Mouse (Mus musculus): ENCODE measurements at regions not wholly inside any gene's neighbourhood (a gene's known extent, or its start where the extent isn't known, plus 50 kb on each side); places are given as distances from the start of the nearest gene placed in this dataset.
A peak's percentile ranks its signal among the peaks of the same experiment; 100 is the strongest.

- intact Hi-C loops (cut with DNase I): no loop called here
- no peak overlapping the region for H3K4me3 ChIP-seq
- H3K27ac ChIP-seq: no peak overlapping the region
- DNase-seq (ENCODE audit: extremely low spot score in 1 of 2, low spot score in 2 of 2): no peak
- TF ChIP-seq CTCF (IDR thresholded peaks at IDR 0.05): no peak
These were observed 109.1 kb downstream of the Foxb1 start for GRCm38 (mm10) chr9:69651608-69652007.

- H3K27ac ChIP-seq: no peak overlapping the region
- TF ChIP-seq CTCF (IDR thresholded peaks at IDR 0.05): no peak
- H3K4me3 ChIP-seq: no peak overlapping the region
- intact Hi-C loops (cut with DNase I): loop anchor here (10.0 kb wide), 1 partner anchor 302 kb away; no protein-coding TSS in a partner anchor
- no peak for DNase-seq (ENCODE audit: extremely low spot score in 1 of 2, low spot score in 2 of 2)
These were observed 118.1 kb downstream of the Foxb1 start for GRCm38 (mm10) chr9:69642591-69642990.

DNA sequence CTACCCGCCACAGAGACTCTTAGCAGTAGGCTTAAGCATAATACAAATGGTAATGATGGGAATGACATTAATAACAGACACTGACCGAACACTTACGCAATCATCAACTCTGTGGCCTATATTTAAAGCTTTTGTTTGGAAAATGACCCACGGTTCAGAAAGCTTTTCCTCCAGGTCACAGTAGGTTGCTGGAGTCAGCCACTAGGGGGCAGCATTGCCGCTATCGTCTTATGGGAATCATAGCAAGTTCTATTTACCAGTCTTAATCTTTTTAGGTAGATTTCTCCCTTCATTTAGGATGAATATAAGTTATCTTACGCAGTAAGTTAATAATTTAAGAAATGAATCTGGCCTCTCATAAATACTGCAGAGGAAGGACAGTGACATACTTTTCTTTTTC lies 137.4 kb downstream of the Foxb1 start:
- intact Hi-C loops (cut with DNase I): loop anchor here (5.0 kb wide), 1 partner anchor 116 kb away; no protein-coding TSS in a partner anchor
- DNase-seq (ENCODE audit: extremely low spot score in 1 of 2, low spot score in 2 of 2): peak; percentile 47 to 62
- Histone ChIP-seq H3K4me3 (no peak overlapping the region), H3K27ac (no peak overlapping the region)
- TF ChIP-seq CTCF (IDR thresholded peaks at IDR 0.05): peak; percentile 91

- DNase-seq (ENCODE audit: extremely low spot score in 1 of 2, low spot score in 2 of 2): no peak
- intact Hi-C loops (cut with DNase I): loop anchor here (5.0 kb wide), 1 partner anchor 114 kb away; no protein-coding TSS in a partner anchor
- H3K4me3 ChIP-seq: no peak overlapping the region
- H3K27ac ChIP-seq: no peak overlapping the region
- TF ChIP-seq CTCF (IDR thresholded peaks at IDR 0.05): no peak
These were observed 139.7 kb downstream of the Foxb1 start for GRCm38 (mm10) chr9:69621006-69621405.

- no peak for TF ChIP-seq CTCF (IDR thresholded peaks at IDR 0.05)
- intact Hi-C loops (cut with DNase I): no loop called here
- H3K4me3 ChIP-seq: no peak overlapping the region
- DNase-seq (ENCODE audit: extremely low spot score in 1 of 2, low spot score in 2 of 2): no peak
- no peak overlapping the region for H3K27ac ChIP-seq
These were observed 143.4 kb downstream of the Foxb1 start for GRCm38 (mm10) chr9:69617328-69617727.

DNA sequence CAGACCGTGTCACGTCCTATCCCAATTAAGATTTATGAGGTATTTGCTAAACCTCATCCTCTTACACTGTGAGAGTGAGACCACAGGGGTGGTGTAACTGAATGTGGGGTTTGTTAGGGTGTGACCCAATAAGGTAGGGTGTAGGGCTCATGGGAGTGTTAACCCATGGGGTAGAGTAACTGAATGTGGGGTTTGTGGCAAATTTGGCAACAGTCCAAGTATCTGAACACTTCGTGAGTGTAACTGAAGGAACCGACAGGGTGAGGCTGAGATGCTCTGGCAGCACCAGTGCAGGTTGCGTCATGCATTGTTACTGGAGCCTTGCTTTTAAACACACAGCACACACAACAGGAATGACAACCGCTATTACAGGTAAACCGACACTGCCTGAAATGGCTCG lies 144.1 kb downstream of the Anxa2 start:
- intact Hi-C loops (cut with DNase I): no loop called here
- no peak for DNase-seq (ENCODE audit: extremely low spot score in 1 of 2, low spot score in 2 of 2)
- no peak for TF ChIP-seq CTCF (IDR thresholded peaks at IDR 0.05)
- Histone ChIP-seq H3K4me3 (no peak overlapping the region), H3K27ac (no peak overlapping the region)

DNA sequence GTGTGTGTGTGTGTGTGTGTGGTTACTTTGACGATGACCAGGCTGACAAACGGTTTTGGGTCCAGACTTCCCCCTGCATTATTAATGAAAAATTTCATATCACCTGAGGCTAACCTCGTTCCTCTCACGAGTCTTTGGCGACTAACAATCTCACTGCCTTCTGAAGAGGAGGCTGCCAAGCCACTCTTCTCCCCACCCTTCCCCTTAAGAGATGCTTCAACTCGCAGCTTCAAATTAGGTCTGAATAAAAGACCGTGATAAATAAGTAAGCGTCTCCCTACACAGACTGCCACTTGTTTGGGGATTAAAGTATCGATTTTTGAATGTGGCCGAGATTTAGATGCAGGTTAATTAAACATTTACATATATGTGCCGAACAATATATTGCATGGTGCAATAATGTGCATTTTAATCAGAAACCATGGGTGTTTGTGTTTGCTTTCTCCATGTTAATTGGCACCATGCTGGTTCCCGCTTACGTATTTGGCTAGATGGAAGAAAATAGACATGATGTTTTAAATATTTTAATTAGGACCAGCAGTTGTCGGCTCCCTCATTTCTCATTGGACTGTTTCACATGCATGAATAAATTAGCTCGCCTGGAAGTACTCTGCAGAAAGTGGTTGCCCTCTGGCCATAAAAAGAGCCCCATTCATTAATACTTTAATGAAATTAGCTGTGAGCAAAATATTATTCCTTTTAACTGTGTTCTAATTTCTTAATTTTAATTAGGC lies 139.1 kb downstream of the Anxa2 start:
- intact Hi-C loops (cut with DNase I): no loop called here
- H3K27ac ChIP-seq: no peak overlapping the region
- TF ChIP-seq CTCF (IDR thresholded peaks at IDR 0.05): no peak
- H3K4me3 ChIP-seq: no peak overlapping the region
- no peak for DNase-seq (ENCODE audit: extremely low spot score in 1 of 2, low spot score in 2 of 2)

GRCm38 (mm10) chr9:69588846-69589245 lies 135.4 kb downstream of the Anxa2 start:
- intact Hi-C loops (cut with DNase I): no loop called here

DNA sequence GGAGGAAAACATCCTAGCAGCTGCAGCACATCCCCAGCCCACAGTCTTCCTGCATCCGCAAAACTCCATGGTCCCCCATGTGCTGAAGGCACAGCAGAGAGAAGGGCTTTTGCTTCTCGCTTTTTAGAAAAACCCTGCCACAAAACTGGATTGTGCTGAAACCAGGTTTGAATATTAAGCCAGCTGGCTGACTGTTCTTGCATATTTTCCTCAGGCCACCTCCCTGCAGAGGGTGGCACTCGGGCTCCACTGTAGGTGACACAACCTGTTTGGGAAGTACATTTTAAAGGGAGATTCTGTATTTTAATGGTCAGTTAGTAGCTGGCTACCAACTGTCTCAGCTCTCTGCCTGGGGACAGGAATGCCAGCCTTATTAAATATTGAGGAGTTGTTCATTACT lies 133.7 kb downstream of the Anxa2 start:
- DNase-seq (ENCODE audit: extremely low spot score in 1 of 2, low spot score in 2 of 2): no peak
- intact Hi-C loops (cut with DNase I): no loop called here
- no peak for TF ChIP-seq CTCF (IDR thresholded peaks at IDR 0.05)
- H3K27ac ChIP-seq: no peak overlapping the region
- no peak overlapping the region for H3K4me3 ChIP-seq

More at GRCm38 (mm10) chr9:69588846-69589245, 135.4 kb downstream of the Anxa2 start:
- TF ChIP-seq CTCF (IDR thresholded peaks at IDR 0.05): no peak
- no peak overlapping the region for H3K27ac ChIP-seq
- DNase-seq (ENCODE audit: extremely low spot score in 1 of 2, low spot score in 2 of 2): no peak
- no peak overlapping the region for H3K4me3 ChIP-seq

DNA sequence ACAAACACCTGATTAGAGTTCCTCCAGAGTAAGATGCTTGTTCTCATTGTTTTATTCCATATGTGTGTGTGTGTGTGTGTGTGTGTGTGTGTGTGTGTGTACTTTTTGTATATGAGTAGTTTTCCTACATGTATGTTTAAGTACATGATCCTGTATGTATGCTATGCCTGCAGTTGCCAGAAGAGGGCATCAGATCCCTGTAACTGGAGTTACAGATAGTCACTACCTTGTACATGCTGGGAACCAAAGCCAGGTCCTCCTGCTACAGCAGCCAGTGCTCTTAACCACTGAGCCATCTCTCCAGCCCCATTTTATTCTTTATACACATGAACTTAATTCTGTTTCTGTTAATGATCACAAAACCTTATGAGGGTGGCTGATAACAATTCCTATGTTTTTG lies 127.8 kb downstream of the Anxa2 start:
- DNase-seq (ENCODE audit: extremely low spot score in 1 of 2, low spot score in 2 of 2): no peak
- peak; percentile 4 for TF ChIP-seq CTCF (IDR thresholded peaks at IDR 0.05)
- Histone ChIP-seq H3K4me3 (no peak overlapping the region), H3K27ac (no peak overlapping the region)
- intact Hi-C loops (cut with DNase I): no loop called here

GRCm38 (mm10) chr9:69577661-69578405 lies 124.4 kb downstream of the Anxa2 start:
- Histone ChIP-seq H3K4me3 (no peak overlapping the region), H3K27ac (no peak overlapping the region)
- TF ChIP-seq CTCF (IDR thresholded peaks at IDR 0.05): no peak
- DNase-seq (ENCODE audit: extremely low spot score in 1 of 2, low spot score in 2 of 2): no peak
- intact Hi-C loops (cut with DNase I): no loop called here

GRCm38 (mm10) chr9:69575386-69575785 lies 122.0 kb downstream of the Anxa2 start:
- no peak for TF ChIP-seq CTCF (IDR thresholded peaks at IDR 0.05)
- DNase-seq (ENCODE audit: extremely low spot score in 1 of 2, low spot score in 2 of 2): no peak
- Histone ChIP-seq H3K27ac (no peak overlapping the region), H3K4me3 (no peak overlapping the region)
- intact Hi-C loops (cut with DNase I): no loop called here

Data from left cerebral cortex, adult 2 months (tissue).